Comparison of ENCODE assay signal across 16 mouse cellular contexts in genomic region chr9:109016973-109017604, GRCm38 (mm10). TPM values are rescaled to one million over a fixed set of nuclear protein-coding genes. Genes with fewer than 3 reads are reported as not detected.
DNase-seq lines count a peak whose midpoint lies in the region; ATAC-seq lines count a peak whose summit lies in the region.
"Had no signal": no experiment of that assay in that cellular context is flagged by ENCODE, and none has a peak within 500 bp of the region (broad histone marks: within the 10 kb centered on the region; RNA-seq: fewer than 3 reads in every experiment).

No protein-coding gene starts in this region.

- peak; percentile 37 for ATAC-seq in common myeloid progenitor, adult 5-6 weeks (replicated peaks; ENCODE audit: low read depth, poor library complexity, severe bottlenecking)
- ATAC-seq in liver, embryonic 13.5 days (ENCODE audit: low read depth), result peak; percentile 90
- peak; percentile 75 for ATAC-seq in monocyte, adult 5-6 weeks (replicated peaks; ENCODE audit: insufficient number of reproducible peaks, low FRiP score, low TSS enrichment, poor library complexity, severe bottlenecking)
- ATAC-seq: CD4-positive, CD25-positive, alpha-beta regulatory T cell, adult 4 months; midbrain, embryonic 13.5 days had no signal

- H3K27me3 ChIP-seq in liver, embryonic 13.5 days, result peaks cover 3% of the 10 kb centered on the region; the same call in 1 of the 2 replicates
- H3K27me3 ChIP-seq: hindbrain, embryonic 15.5 days; midbrain, embryonic 13.5 days; neural tube, embryonic 12.5 days had no signal

- peak overlapping the region; percentile 53 for H3K9ac ChIP-seq in liver, embryonic 13.5 days
- H3K9ac ChIP-seq: hindbrain, embryonic 15.5 days; midbrain, embryonic 13.5 days; neural tube, embryonic 12.5 days had no signal

- H3K4me1 ChIP-seq in liver, embryonic 13.5 days (replicated peaks), result peaks cover 42% of the 10 kb centered on the region
- H3K4me1 ChIP-seq: hindbrain, embryonic 15.5 days; midbrain, embryonic 13.5 days; neural tube, embryonic 12.5 days had no signal

- no peaks in the 10 kb centered on the region for H3K9me3 ChIP-seq in liver, embryonic 13.5 days (replicated peaks)
- H3K9me3 ChIP-seq: hindbrain, embryonic 15.5 days; midbrain, embryonic 13.5 days; neural tube, embryonic 12.5 days had no signal

- H3K27ac ChIP-seq in liver, embryonic 13.5 days, result peak overlapping the region; percentile 77
- H3K27ac ChIP-seq: hindbrain, embryonic 15.5 days; midbrain, embryonic 13.5 days; neural tube, embryonic 12.5 days had no signal

- no peaks in the 10 kb centered on the region for H3K36me3 ChIP-seq in liver, embryonic 13.5 days

- DNase-seq in spleen, postnatal 10 days (ENCODE audit: low spot score in 2 of 2), result peak; percentile 36 to 49
- DNase-seq in spleen, adult 18-20 months, result no peak
- DNase-seq in liver, embryonic 13.5 days, result peak; percentile 65
- no peak for DNase-seq in kidney, adult 8-10 months
- no peak for DNase-seq in kidney, postnatal 25 days
- DNase-seq: cerebellum, adult 2 months; kidney, adult 9 months; thymus, adult 2 months had no signal

- H3K4me3 ChIP-seq in liver, embryonic 13.5 days (replicated peaks), result peak overlapping the region; percentile 5
- H3K4me3 ChIP-seq: hindbrain, embryonic 15.5 days; midbrain, embryonic 13.5 days; neural tube, embryonic 12.5 days had no signal

- peak overlapping the region; percentile 52 for H3K4me2 ChIP-seq in liver, embryonic 13.5 days
- H3K4me2 ChIP-seq: hindbrain, embryonic 15.5 days; midbrain, embryonic 13.5 days; neural tube, embryonic 12.5 days had no signal

- 9% methylated on average over 11 of the region's 11 CpGs for WGBS in liver, embryonic 13.5 days (ENCODE audit: insufficient replicate concordance)

RNA-seq across cellular contexts. Expression of gene Shisa5, which starts 21.3 kb away (rescaled TPM):
- 49.7 and 54.1 TPM in 2 replicates for total RNA-seq in common myeloid progenitor, adult 5-6 weeks (2017)
- polyA plus RNA-seq in liver, embryonic 13.5 days (2015; fragmentation: Nextera tagmentation; extraction: Ambion mirVana), result 20.0 and 21.8 TPM in 2 replicates
- 523 to 1,277 TPM (median 526 TPM) in 3 replicates for total RNA-seq in monocyte, adult 5-6 weeks (2017)

RNA-seq across cellular contexts. Expression of gene Pfkfb4, which starts 25.5 kb away (rescaled TPM):
- total RNA-seq in common myeloid progenitor, adult 5-6 weeks (2017), result 6.7 and 6.8 TPM in 2 replicates
- 2.3 and 2.5 TPM in 2 replicates for polyA plus RNA-seq in liver, embryonic 13.5 days (2015; fragmentation: Nextera tagmentation; extraction: Ambion mirVana)
- total RNA-seq in monocyte, adult 5-6 weeks (2017), result 48.6 to 70.1 TPM (median 67.8 TPM) in 3 replicates

RNA-seq across cellular contexts. Expression of gene Ucn2, which starts 31.3 kb away (rescaled TPM):
- total RNA-seq in common myeloid progenitor, adult 5-6 weeks (2017), result not detected in 2 replicates
- not detected in 2 replicates for polyA plus RNA-seq in liver, embryonic 13.5 days (2015; fragmentation: Nextera tagmentation; extraction: Ambion mirVana)
- not detected in 3 replicates for total RNA-seq in monocyte, adult 5-6 weeks (2017)
- total RNA-seq: heart, adult 18-20 months had no signal
- polyA plus RNA-seq: CD4-positive, CD25-positive, alpha-beta regulatory T cell, adult 4 months; heart, postnatal 0 days; hindbrain, embryonic 15.5 days; midbrain, embryonic 13.5 days; neural tube, embryonic 12.5 days had no signal

RNA-seq across cellular contexts. Expression of gene Trex1, which starts 42.4 kb away (rescaled TPM):
- 13.3 and 16.1 TPM in 2 replicates for total RNA-seq in common myeloid progenitor, adult 5-6 weeks (2017)
- polyA plus RNA-seq in liver, embryonic 13.5 days (2015; fragmentation: Nextera tagmentation; extraction: Ambion mirVana), result 7.4 and 8.9 TPM in 2 replicates
- 47.4 to 94.7 TPM (median 64.7 TPM) in 3 replicates for total RNA-seq in monocyte, adult 5-6 weeks (2017)

RNA-seq across cellular contexts. Expression of gene Atrip, which starts 56.8 kb away (rescaled TPM):
- total RNA-seq in common myeloid progenitor, adult 5-6 weeks (2017), result 20.6 and 22.5 TPM in 2 replicates
- polyA plus RNA-seq in liver, embryonic 13.5 days (2015; fragmentation: Nextera tagmentation; extraction: Ambion mirVana), result 12.6 and 12.7 TPM in 2 replicates
- 11.1 to 17.6 TPM (median 15.7 TPM) in 3 replicates for total RNA-seq in monocyte, adult 5-6 weeks (2017)

Comparison
In these comparisons a context has a peak if more than half of its experiments do, and no peak if none do; other contexts are left out.
1. DNase-seq: peak in spleen, postnatal 10 days (2 of 2) and liver, embryonic 13.5 days (single experiment); none in spleen, adult 18-20 months (0 of 2), kidney, adult 8-10 months (0 of 2) and kidney, postnatal 25 days (0 of 2).
2. ATAC-seq: peak in every context shown above with its lines; median percentile 90 in liver, embryonic 13.5 days; 75 in monocyte, adult 5-6 weeks; 37 in common myeloid progenitor, adult 5-6 weeks.